Mouse (Mus musculus): ENCODE measurements around the gene Nuak2. TPM values are rescaled to one million over a fixed set of nuclear protein-coding genes. Genes with fewer than 3 reads are reported as not detected.

Gene Nuak2
- polyA plus RNA-seq, 1 experiment from 2014 or later, result 57.7 TPM

- DNase-seq (ENCODE audit: low spot score) (no peak), ATAC-seq (replicated peaks; ENCODE audit: low FRiP score) (no peak)
- peaks cover 3% of the 10 kb centered on the region; the same call in 1 of the 2 replicates for H3K4me1 ChIP-seq (replicated peaks; ENCODE audit: control insufficient read depth, insufficient read depth, low read length)
- no peaks in the 10 kb centered on the region for H3K36me3 ChIP-seq (ENCODE audit: control insufficient read depth, insufficient read depth, low read length)
- WGBS, result 84% methylated on average over 2 of the region's 2 CpGs
- no peak overlapping the region for H3K4me2 ChIP-seq (ENCODE audit: low read depth, low read length, severe bottlenecking)
- H3K4me3 ChIP-seq (ENCODE audit: low read depth, low read length), result no peak overlapping the region
- H3K27ac ChIP-seq (ENCODE audit: low read depth, low read length), result no peak overlapping the region
- H3K27me3 ChIP-seq (ENCODE audit: control insufficient read depth, insufficient read depth, low read length), result no peaks in the 10 kb centered on the region
- no peaks in the 10 kb centered on the region for H3K9me3 ChIP-seq (ENCODE audit: control insufficient read depth, low read length)
- no peak overlapping the region for H3K9ac ChIP-seq (ENCODE audit: low read length)
Observed at GRCm38 (mm10) chr1:132312043-132312442, 3.9 kb upstream of the Nuak2 start.

GRCm38 (mm10) chr1:132312703-132313102, 3.2 kb upstream of the Nuak2 start:
- no peaks in the 10 kb centered on the region for H3K36me3 ChIP-seq (ENCODE audit: control insufficient read depth, insufficient read depth, low read length)
- H3K27me3 ChIP-seq (ENCODE audit: control insufficient read depth, insufficient read depth, low read length), result no peaks in the 10 kb centered on the region
- ATAC-seq (replicated peaks; ENCODE audit: low FRiP score) (peak; percentile 40; the same call in 1 of the 2 replicates), DNase-seq (ENCODE audit: low spot score) (peak; percentile 63)
- H3K27ac ChIP-seq (ENCODE audit: low read depth, low read length), result no peak overlapping the region
- WGBS, result 63% methylated on average over 3 of the region's 3 CpGs
- no peak overlapping the region for H3K4me3 ChIP-seq (ENCODE audit: low read depth, low read length)
- H3K4me1 ChIP-seq (replicated peaks; ENCODE audit: control insufficient read depth, insufficient read depth, low read length), result peaks cover 5% of the 10 kb centered on the region; the same call in 1 of the 2 replicates
- no peak overlapping the region for H3K9ac ChIP-seq (ENCODE audit: low read length)
- H3K4me2 ChIP-seq (ENCODE audit: low read depth, low read length, severe bottlenecking), result no peak overlapping the region
- no peaks in the 10 kb centered on the region for H3K9me3 ChIP-seq (ENCODE audit: control insufficient read depth, low read length)

GRCm38 (mm10) chr1:132316625-132316994, 684 bp downstream of the Nuak2 start:
- H3K27me3 ChIP-seq (ENCODE audit: control insufficient read depth, insufficient read depth, low read length), result no peaks in the 10 kb centered on the region
- H3K4me2 ChIP-seq (ENCODE audit: low read depth, low read length, severe bottlenecking), result peak overlapping the region; percentile 66
- ATAC-seq (replicated peaks; ENCODE audit: low FRiP score), result no peak
- DNase-seq (ENCODE audit: low spot score), result no peak
- peaks cover 2% of the 10 kb centered on the region; the same call in 1 of the 2 replicates for H3K36me3 ChIP-seq (ENCODE audit: control insufficient read depth, insufficient read depth, low read length)
- peak overlapping the region; percentile 99 for H3K27ac ChIP-seq (ENCODE audit: low read depth, low read length)
- no peaks in the 10 kb centered on the region for H3K9me3 ChIP-seq (ENCODE audit: control insufficient read depth, low read length)
- H3K9ac ChIP-seq (ENCODE audit: low read length), result peak overlapping the region; percentile 69
- H3K4me1 ChIP-seq (replicated peaks; ENCODE audit: control insufficient read depth, insufficient read depth, low read length), result peaks cover 38% of the 10 kb centered on the region
- peak overlapping the region; percentile 66 for H3K4me3 ChIP-seq (ENCODE audit: low read depth, low read length)
- 17% methylated on average over 7 of the region's 7 CpGs for WGBS

GRCm38 (mm10) chr1:132317413-132317812, 1.5 kb downstream of the Nuak2 start:
- H3K27me3 ChIP-seq (ENCODE audit: control insufficient read depth, insufficient read depth, low read length), result no peaks in the 10 kb centered on the region
- no peak for ATAC-seq (replicated peaks; ENCODE audit: low FRiP score)
- no peaks in the 10 kb centered on the region for H3K9me3 ChIP-seq (ENCODE audit: control insufficient read depth, low read length)
- H3K9ac ChIP-seq (ENCODE audit: low read length), result peak overlapping the region; percentile 69
- H3K27ac ChIP-seq (ENCODE audit: low read depth, low read length), result peak overlapping the region; percentile 99
- H3K36me3 ChIP-seq (ENCODE audit: control insufficient read depth, insufficient read depth, low read length), result peaks cover 2% of the 10 kb centered on the region; the same call in 1 of the 2 replicates
- peak overlapping the region; percentile 66 for H3K4me3 ChIP-seq (ENCODE audit: low read depth, low read length)
- WGBS, result 7% methylated on average over 4 of the region's 4 CpGs
- no peak for DNase-seq (ENCODE audit: low spot score)
- H3K4me1 ChIP-seq (replicated peaks; ENCODE audit: control insufficient read depth, insufficient read depth, low read length), result peaks cover 46% of the 10 kb centered on the region
- peak overlapping the region; percentile 66 for H3K4me2 ChIP-seq (ENCODE audit: low read depth, low read length, severe bottlenecking)

GRCm38 (mm10) chr1:132317894-132318863, 2.3 kb downstream of the Nuak2 start:
- peaks cover 43% of the 10 kb centered on the region for H3K4me1 ChIP-seq (replicated peaks; ENCODE audit: control insufficient read depth, insufficient read depth, low read length)
- H3K27me3 ChIP-seq (ENCODE audit: control insufficient read depth, insufficient read depth, low read length), result no peaks in the 10 kb centered on the region
- peak overlapping the region; percentile 66 for H3K4me3 ChIP-seq (ENCODE audit: low read depth, low read length)
- H3K36me3 ChIP-seq (ENCODE audit: control insufficient read depth, insufficient read depth, low read length), result peaks cover 2% of the 10 kb centered on the region; the same call in 1 of the 2 replicates
- peak overlapping the region; percentile 69 for H3K9ac ChIP-seq (ENCODE audit: low read length)
- 37% methylated on average over 8 of the region's 8 CpGs for WGBS
- ATAC-seq (replicated peaks; ENCODE audit: low FRiP score), result no peak
- peak overlapping the region; percentile 66 for H3K4me2 ChIP-seq (ENCODE audit: low read depth, low read length, severe bottlenecking)
- H3K9me3 ChIP-seq (ENCODE audit: control insufficient read depth, low read length), result no peaks in the 10 kb centered on the region
- peak overlapping the region; percentile 99 for H3K27ac ChIP-seq (ENCODE audit: low read depth, low read length)
- no peak for DNase-seq (ENCODE audit: low spot score)

GRCm38 (mm10) chr1:132319242-132319641, 3.3 kb downstream of the Nuak2 start:
- Histone ChIP-seq H3K4me2 (ENCODE audit: low read depth, low read length, severe bottlenecking) (peak overlapping the region; percentile 66), H3K27me3 (ENCODE audit: control insufficient read depth, insufficient read depth, low read length) (no peaks in the 10 kb centered on the region), H3K9ac (ENCODE audit: low read length) (peak overlapping the region; percentile 69; the same call in 1 of the 2 replicates), H3K4me1 (replicated peaks; ENCODE audit: control insufficient read depth, insufficient read depth, low read length) (peaks cover 48% of the 10 kb centered on the region), H3K27ac (ENCODE audit: low read depth, low read length) (peak overlapping the region; percentile 99), H3K4me3 (ENCODE audit: low read depth, low read length) (peak overlapping the region; percentile 66), H3K9me3 (ENCODE audit: control insufficient read depth, low read length) (no peaks in the 10 kb centered on the region), H3K36me3 (ENCODE audit: control insufficient read depth, insufficient read depth, low read length) (peaks cover 2% of the 10 kb centered on the region; the same call in 1 of the 2 replicates)
- DNase-seq (ENCODE audit: low spot score), result peak; percentile 72
- ATAC-seq (replicated peaks; ENCODE audit: low FRiP score), result no peak
- 41% methylated on average over 5 of the region's 5 CpGs for WGBS

GRCm38 (mm10) chr1:132321821-132322580, 6.1 kb downstream of the Nuak2 start:
- Histone ChIP-seq H3K4me2 (ENCODE audit: low read depth, low read length, severe bottlenecking) (peak overlapping the region; percentile 8), H3K27me3 (ENCODE audit: control insufficient read depth, insufficient read depth, low read length) (no peaks in the 10 kb centered on the region), H3K36me3 (ENCODE audit: control insufficient read depth, insufficient read depth, low read length) (peaks cover 12% of the 10 kb centered on the region; the same call in 1 of the 2 replicates), H3K4me3 (ENCODE audit: low read depth, low read length) (no peak overlapping the region; the same call in 1 of the 2 replicates), H3K9ac (ENCODE audit: low read length) (peak overlapping the region; percentile 39), H3K9me3 (ENCODE audit: control insufficient read depth, low read length) (no peaks in the 10 kb centered on the region), H3K27ac (ENCODE audit: low read depth, low read length) (peak overlapping the region; percentile 99), H3K4me1 (replicated peaks; ENCODE audit: control insufficient read depth, insufficient read depth, low read length) (peaks cover 73% of the 10 kb centered on the region)
- ATAC-seq (replicated peaks; ENCODE audit: low FRiP score) (0 out of 2 replicates have a peak, but pooled peaks have one; percentile 28), DNase-seq (ENCODE audit: low spot score) (no peak)
- 28% methylated on average over 7 of the region's 7 CpGs for WGBS
